In genomic region chr2:133020173-133020837, GRCm38 (mm10) we compare ENCODE assay signal across 7 mouse cellular contexts.
DNase-seq lines count a peak whose midpoint lies in the region; ATAC-seq lines count a peak whose summit lies in the region.

No protein-coding gene starts in this region.

- WGBS in midbrain, embryonic 12.5 days: 26% methylated on average over 11 of the region's 11 CpGs

- no peaks in the 10 kb centered on the region for H3K4me1 ChIP-seq in midbrain, embryonic 12.5 days

- ATAC-seq in midbrain, embryonic 12.5 days (ENCODE audit: low FRiP score, low read depth): peak; percentile 93

- H3K36me3 ChIP-seq in midbrain, embryonic 12.5 days: no peaks in the 10 kb centered on the region

- DNase-seq in adrenal gland, adult (ENCODE audit: inconsistent age in 2 of 2, low spot score in 1 of 2): peak; percentile 45 to 82
- peak; percentile 89 to 92 for DNase-seq in cerebellum, postnatal 10 days
- DNase-seq in frontal cortex, postnatal 25 days (ENCODE audit: low spot score in 2 of 2): peak; percentile 75 to 83
- peak; percentile 60 for DNase-seq in hindlimb bud, embryonic 11.5 days (ENCODE audit: extremely low spot score, low read depth, low spot score)
- peak; percentile 73 to 88 for DNase-seq in left cerebral cortex, postnatal 14 days (ENCODE audit: low spot score in 2 of 2)
- DNase-seq in spleen, adult 18-20 months: peak; percentile 18 to 63

- H3K9ac ChIP-seq in midbrain, embryonic 12.5 days (replicated peaks): no peak overlapping the region

- no peaks in the 10 kb centered on the region for H3K9me3 ChIP-seq in midbrain, embryonic 12.5 days

- no peak overlapping the region for H3K27ac ChIP-seq in midbrain, embryonic 12.5 days (replicated peaks)

- peak overlapping the region; percentile 29; the same call in 1 of the 2 replicates for H3K4me2 ChIP-seq in midbrain, embryonic 12.5 days (replicated peaks)

- no peaks in the 10 kb centered on the region for H3K27me3 ChIP-seq in midbrain, embryonic 12.5 days

- intact Hi-C loops in left cerebral cortex, postnatal 14 days (cut with DNase I): no loop called here

- H3K4me3 ChIP-seq in midbrain, embryonic 12.5 days: no peak overlapping the region

Comparison
In these comparisons a context has a peak if more than half of its experiments do, and no peak if none do; other contexts are left out.
1. DNase-seq: peak in every context shown above with its lines; median percentile 90 in cerebellum, postnatal 10 days; 80 in left cerebral cortex, postnatal 14 days; 79 in frontal cortex, postnatal 25 days; 64 in adrenal gland, adult; 60 in hindlimb bud, embryonic 11.5 days; 40 in spleen, adult 18-20 months.